Mouse (Mus musculus) lung, embryonic 14.5 days (tissue): ENCODE measurements around the gene Myct1. TPM values are rescaled to one million over a fixed set of nuclear protein-coding genes. Genes with fewer than 3 reads are reported as not detected.

Experiments used
- ATAC-seq: fragments of 200-750 bp; cut with Nextera tagmentation; 2 replicates; pipeline ENCODE4 v1.8.0; 2017; ENCODE audit warnings: mild to moderate bottlenecking, moderate TSS enrichment, moderate library complexity; ENCODE audit not compliant: insufficient read depth
- DNase-seq: peaks from one replicate; pipeline ENCODE4 v3.0.0-alpha.2; 2015
- H3K27ac ChIP-seq: fragments of 300-500 bp; sonication (generic); 2 replicates; pipeline ENCODE4 v1.5.1; 2014; ENCODE audit warnings: low read depth, mild to moderate bottlenecking, moderate library complexity
- H3K27me3 ChIP-seq: fragments of 300-500 bp; sonication (generic); 2 replicates; pipeline ENCODE4 v1.6.1; 2014; ENCODE audit warnings: low read length, control low read depth; ENCODE audit not compliant: insufficient read depth
- H3K36me3 ChIP-seq: fragments of 300-500 bp; sonication (generic); 2 replicates; pipeline ENCODE4 v1.6.1; 2014; ENCODE audit warnings: control low read depth; ENCODE audit not compliant: insufficient read depth
- H3K4me1 ChIP-seq: fragments of 300-500 bp; sonication (generic); 2 replicates; pipeline ENCODE4 v1.6.1; 2014; ENCODE audit warnings: antibody characterized with exemption, control low read depth; ENCODE audit not compliant: insufficient read depth
- H3K4me2 ChIP-seq: fragments of 300-500 bp; sonication (generic); 2 replicates; pipeline ENCODE4 v1.6.1; 2014; ENCODE audit warnings: mild to moderate bottlenecking
- H3K4me3 ChIP-seq: fragments of 300-500 bp; sonication (generic); 2 replicates; pipeline ENCODE4 v1.5.1; 2014; ENCODE audit warnings: low read depth, low read length
- H3K9ac ChIP-seq: fragments of 300-500 bp; sonication (generic); 2 replicates; pipeline ENCODE4 v1.6.1; 2014
- H3K9me3 ChIP-seq: fragments of 300-500 bp; sonication (generic); 2 replicates; pipeline ENCODE4 v1.6.1; 2016; ENCODE audit warnings: low read depth, low read length, control low read depth
- CTCF ChIP-seq: IDR thresholded peaks from 2 replicates; pipeline ENCODE4 v1.5.1; 2016; ENCODE audit warnings: antibody characterized with exemption, low read depth
- WGBS: fragments of 180-500 bp; shearing (Covaris S2); extraction: QIAGEN DNeasy Blood & Tissue Kit; methylation state at CpG from one replicate; pipeline ENCODE4 v1.1.7; 2014; 5-methylcytosine and 5-hydroxymethylcytosine counted together
- polyA plus RNA-seq: library from polyadenylated mRNA; unstranded; fragments of >200 nt; fragmentation: Nextera tagmentation; extraction: Ambion mirVana; gene quantifications from 2 replicates; pipeline ENCODE4 v1.2.1, GENCODE M21; 2014

Gene Myct1
- polyA plus RNA-seq, 1 experiment from 2014 or later: 8.9 TPM

- 82% methylated on average over 2 of the region's 2 CpGs for WGBS
Observed at GRCm38 (mm10) chr10:5591061-5591460, 2.5 kb upstream of the Myct1 start.

DNA sequence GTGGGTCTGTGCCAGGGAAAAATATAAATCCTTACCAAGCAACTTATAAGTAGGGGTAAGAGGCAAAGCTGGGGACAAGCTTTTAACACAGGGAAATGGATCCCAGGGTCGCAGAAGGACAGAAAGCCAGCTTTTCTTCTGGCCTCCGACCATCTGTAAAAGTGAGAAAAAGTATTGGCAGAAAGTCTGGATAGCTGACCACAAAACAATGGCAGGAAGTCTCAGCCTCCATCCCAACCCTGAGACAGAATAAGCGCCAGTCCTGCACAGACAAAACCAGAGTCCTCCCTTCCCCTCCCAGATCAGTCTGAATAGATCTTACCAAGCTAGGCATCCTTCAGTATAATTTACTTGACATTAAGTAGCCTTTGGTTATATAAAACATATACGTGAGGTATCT is 1.6 kb upstream of the Myct1 start:
- peak overlapping the region; percentile 59; the same call in 1 of the 2 replicates for H3K27ac ChIP-seq
- WGBS: 70% methylated on average over 4 of the region's 4 CpGs
- no peak for TF ChIP-seq CTCF

More at GRCm38 (mm10) chr10:5591061-5591460, 2.5 kb upstream of the Myct1 start:
- Histone ChIP-seq H3K4me2 (no peak overlapping the region), H3K27me3 (no peaks in the 10 kb centered on the region), H3K4me3 (no peak overlapping the region), H3K9me3 (no peaks in the 10 kb centered on the region), H3K9ac (no peak overlapping the region), H3K27ac (no peak overlapping the region), H3K36me3 (no peaks in the 10 kb centered on the region), H3K4me1 (no peaks in the 10 kb centered on the region)
- no peak for DNase-seq
- TF ChIP-seq CTCF: no peak
- no peak for ATAC-seq

DNA sequence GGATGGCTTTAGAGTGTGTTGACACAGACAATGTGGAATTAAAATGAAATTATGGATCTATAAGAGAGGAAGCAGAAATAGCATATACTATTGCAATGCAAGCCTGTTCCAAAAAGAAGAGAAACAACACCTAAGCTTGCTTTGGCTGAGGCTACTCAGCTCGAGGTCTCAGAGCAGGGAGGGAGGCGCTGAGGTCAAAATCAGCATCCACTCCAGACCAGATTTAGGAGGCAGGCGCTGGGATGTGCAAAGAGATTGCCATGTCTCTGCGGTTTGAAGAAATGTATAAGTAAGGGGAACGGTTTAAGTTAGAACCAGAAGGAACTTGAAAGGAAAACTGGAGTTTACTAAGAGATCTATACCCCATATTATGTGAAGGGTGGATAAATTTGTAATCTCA is 882 bp downstream of the Myct1 start:
- no peak for ATAC-seq
- DNase-seq: no peak
- TF ChIP-seq CTCF: no peak
- no peaks in the 10 kb centered on the region for H3K4me1 ChIP-seq
- no peaks in the 10 kb centered on the region for H3K36me3 ChIP-seq
- H3K4me3 ChIP-seq: peak overlapping the region; percentile 19
- WGBS: 54% methylated on average over 5 of the region's 5 CpGs
- peak overlapping the region; percentile 13; the same call in 1 of the 2 replicates for H3K4me2 ChIP-seq
- H3K9ac ChIP-seq: peak overlapping the region; percentile 17; the same call in 1 of the 2 replicates
- H3K27ac ChIP-seq: no peak overlapping the region
- no peaks in the 10 kb centered on the region for H3K27me3 ChIP-seq
- H3K9me3 ChIP-seq: no peaks in the 10 kb centered on the region

More for the DNA sequence above, 1.6 kb upstream of the Myct1 start:
- H3K4me1 ChIP-seq: no peaks in the 10 kb centered on the region
- no peaks in the 10 kb centered on the region for H3K9me3 ChIP-seq
- no peaks in the 10 kb centered on the region for H3K27me3 ChIP-seq
- DNase-seq (peak; percentile 24), ATAC-seq (peak; percentile 49; the same call in 1 of the 2 replicates)
- H3K9ac ChIP-seq: no peak overlapping the region
- no peaks in the 10 kb centered on the region for H3K36me3 ChIP-seq
- no peak overlapping the region for H3K4me3 ChIP-seq
- no peak overlapping the region for H3K4me2 ChIP-seq

DNA sequence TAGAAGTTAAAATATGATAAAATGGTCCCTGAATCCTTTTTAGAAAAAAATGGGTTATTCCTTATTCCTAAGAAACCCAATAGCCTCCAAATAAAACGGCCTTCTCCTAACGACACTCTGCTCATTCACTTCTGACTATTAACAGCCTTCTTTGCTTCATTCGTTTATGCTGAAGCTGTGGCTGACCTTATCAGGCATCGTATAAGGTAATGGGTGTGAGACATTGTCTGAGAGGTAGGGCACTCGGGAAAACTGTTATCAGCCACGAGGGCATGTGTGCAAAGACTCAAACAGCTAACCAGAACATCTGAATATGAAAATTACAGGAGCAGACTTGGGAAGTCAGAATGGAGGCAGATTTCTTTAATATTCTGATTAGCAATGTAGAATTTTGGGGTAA is 3.0 kb downstream of the Myct1 start:
- Histone ChIP-seq H3K9ac (no peak overlapping the region), H3K27ac (no peak overlapping the region), H3K9me3 (no peaks in the 10 kb centered on the region), H3K36me3 (no peaks in the 10 kb centered on the region), H3K4me1 (no peaks in the 10 kb centered on the region), H3K4me3 (no peak overlapping the region), H3K4me2 (no peak overlapping the region), H3K27me3 (no peaks in the 10 kb centered on the region)
- 42% methylated on average over 6 of the region's 6 CpGs for WGBS
- no peak for ATAC-seq
- no peak for DNase-seq
- no peak for TF ChIP-seq CTCF

- peak; percentile 79 for ATAC-seq
- no peak overlapping the region for H3K9ac ChIP-seq
- no peak overlapping the region for H3K27ac ChIP-seq
- no peaks in the 10 kb centered on the region for H3K4me1 ChIP-seq
- no peak overlapping the region for H3K4me3 ChIP-seq
- no peak overlapping the region for H3K4me2 ChIP-seq
- no peaks in the 10 kb centered on the region for H3K27me3 ChIP-seq
- no peaks in the 10 kb centered on the region for H3K9me3 ChIP-seq
- peak; percentile 78 for TF ChIP-seq CTCF
- peak; percentile 93 for DNase-seq
- no peaks in the 10 kb centered on the region for H3K36me3 ChIP-seq
- 16% methylated on average over 7 of the region's 7 CpGs for whole genome bisulfite sequencing
Observed at GRCm38 (mm10) chr10:5600123-5600522, 6.5 kb downstream of the Myct1 start.

DNA sequence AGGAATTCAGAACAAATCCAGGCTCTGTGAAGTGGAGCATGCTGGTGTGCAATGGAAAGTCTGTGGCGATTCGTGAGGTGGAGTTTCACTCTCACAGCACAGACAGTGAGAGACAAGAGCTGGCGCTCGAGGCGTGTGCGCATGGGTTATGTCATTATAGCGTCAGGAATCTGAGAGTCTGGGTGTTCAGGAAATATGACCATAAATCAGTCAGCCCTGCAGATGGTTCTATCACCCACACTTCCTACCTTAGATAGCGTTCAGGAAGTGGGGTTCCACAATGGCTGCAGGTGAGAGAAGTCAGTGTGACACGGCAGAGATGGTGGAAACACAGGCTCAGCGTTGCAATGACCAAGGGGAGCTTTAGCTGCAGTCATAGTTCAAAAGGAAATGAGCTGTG is 9.9 kb downstream of the Myct1 start:
- peak; percentile 19 for DNase-seq

DNA sequence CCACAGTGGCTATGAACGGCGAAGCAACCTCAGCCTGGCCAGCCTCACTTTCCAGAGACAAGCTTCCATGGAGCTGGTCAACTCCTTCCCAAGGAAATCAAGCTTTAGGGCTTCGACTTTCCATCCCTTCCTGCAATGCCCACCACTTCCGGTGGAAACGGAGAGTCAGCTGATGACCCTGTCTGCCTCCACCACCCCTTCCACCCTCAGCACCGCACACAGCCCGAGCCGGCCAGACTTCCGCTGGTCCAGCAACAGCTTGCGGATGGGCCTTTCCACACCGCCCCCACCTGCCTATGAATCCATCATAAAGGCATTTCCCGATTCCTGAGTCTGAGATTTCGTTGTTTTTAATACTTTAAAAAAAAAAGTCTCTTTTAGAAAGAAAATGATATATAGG is 10.8 kb downstream of the Myct1 start:
- Histone ChIP-seq H3K27ac (no peak overlapping the region), H3K27me3 (no peaks in the 10 kb centered on the region), H3K9me3 (no peaks in the 10 kb centered on the region), H3K4me1 (no peaks in the 10 kb centered on the region), H3K4me3 (no peak overlapping the region), H3K9ac (no peak overlapping the region), H3K4me2 (no peak overlapping the region), H3K36me3 (no peaks in the 10 kb centered on the region)
- 80% methylated on average over 13 of the region's 13 CpGs for WGBS
- no peak for TF ChIP-seq CTCF
- no peak for ATAC-seq
- DNase-seq: no peak

More for the DNA sequence above, 9.9 kb downstream of the Myct1 start:
- no peaks in the 10 kb centered on the region for H3K9me3 ChIP-seq
- no peaks in the 10 kb centered on the region for H3K27me3 ChIP-seq
- WGBS: 64% methylated on average over 10 of the region's 10 CpGs
- no peak for TF ChIP-seq CTCF
- H3K9ac ChIP-seq: no peak overlapping the region
- H3K4me1 ChIP-seq: no peaks in the 10 kb centered on the region
- no peaks in the 10 kb centered on the region for H3K36me3 ChIP-seq
- H3K4me2 ChIP-seq: no peak overlapping the region
- H3K27ac ChIP-seq: no peak overlapping the region
- H3K4me3 ChIP-seq: no peak overlapping the region
- ATAC-seq: no peak

DNA sequence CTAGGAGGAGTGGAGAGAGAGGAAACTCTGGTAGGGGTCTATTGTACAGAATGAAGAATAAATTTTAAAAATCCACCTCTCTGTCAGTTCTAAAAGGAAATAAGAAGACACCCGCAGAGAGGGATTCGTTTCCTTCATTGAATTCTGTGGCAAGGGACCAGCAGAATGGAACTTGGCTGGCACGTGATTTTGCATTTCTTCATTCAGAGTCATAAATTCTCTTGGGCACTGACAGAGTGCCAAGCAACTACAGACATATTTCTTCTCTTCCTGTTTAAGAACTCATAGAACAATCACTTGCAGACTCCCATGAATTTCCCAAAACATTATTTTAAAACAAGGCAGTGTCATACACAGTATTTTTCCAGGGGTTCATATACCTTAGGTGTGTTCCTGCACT is 15.3 kb downstream of the Myct1 start:
- Histone ChIP-seq H3K4me1 (no peaks in the 10 kb centered on the region), H3K36me3 (no peaks in the 10 kb centered on the region), H3K27me3 (no peaks in the 10 kb centered on the region), H3K9me3 (no peaks in the 10 kb centered on the region), H3K4me2 (no peak overlapping the region), H3K4me3 (no peak overlapping the region), H3K27ac (no peak overlapping the region), H3K9ac (no peak overlapping the region)
- DNase-seq (no peak), ATAC-seq (no peak)
- no peak for TF ChIP-seq CTCF
- 78% methylated on average over 3 of the region's 3 CpGs for WGBS
